Mouse (Mus musculus) neural tube, embryonic 13.5 days (tissue): ENCODE measurements around the gene Cavin1. TPM values are rescaled to one million over a fixed set of nuclear protein-coding genes. Genes with fewer than 3 reads are reported as not detected.
A peak's percentile ranks its signal among the peaks of the same experiment; 100 is the strongest.

ENCODE experiments used
- ATAC-seq: fragments of 200-750 bp; cut with Nextera tagmentation; 2 replicates; pipeline ENCODE4 v1.8.0; 2017; ENCODE audit warnings: low read depth, mild to moderate bottlenecking, moderate TSS enrichment, moderate library complexity
- H3K27ac ChIP-seq: fragments of 300-500 bp; sonication (generic); replicated peaks from 2 replicates; pipeline ENCODE4 v1.5.1; 2015; ENCODE audit warnings: moderate library complexity, mild to moderate bottlenecking, inconsistent platforms
- H3K27me3 ChIP-seq: fragments of 300-500 bp; sonication (generic); 2 replicates; pipeline ENCODE4 v1.6.1; 2015; ENCODE audit warnings: mild to moderate bottlenecking, inconsistent platforms
- H3K36me3 ChIP-seq: fragments of 300-500 bp; sonication (generic); 2 replicates; pipeline ENCODE4 v1.6.1; 2015; ENCODE audit warnings: mild to moderate bottlenecking, inconsistent platforms
- H3K4me1 ChIP-seq: fragments of 300-500 bp; sonication (generic); replicated peaks from 2 replicates; pipeline ENCODE4 v1.6.1; 2015; ENCODE audit warnings: inconsistent platforms
- H3K4me2 ChIP-seq: fragments of 300-500 bp; sonication (generic); 2 replicates; pipeline ENCODE4 v1.6.1; 2015; ENCODE audit warnings: inconsistent platforms, mild to moderate bottlenecking, moderate library complexity
- H3K4me3 ChIP-seq: fragments of 300-500 bp; sonication (generic); 2 replicates; pipeline ENCODE4 v1.5.1; 2015; ENCODE audit warnings: mild to moderate bottlenecking, inconsistent platforms
- H3K9ac ChIP-seq: fragments of 300-500 bp; sonication (generic); 2 replicates; pipeline ENCODE4 v1.6.1; 2015; ENCODE audit warnings: moderate library complexity, mild to moderate bottlenecking, inconsistent platforms
- H3K9me3 ChIP-seq: fragments of 300-500 bp; sonication (generic); 2 replicates; pipeline ENCODE4 v1.6.1; 2016; ENCODE audit warnings: inconsistent platforms
- WGBS: fragments of 180-500 bp; shearing (Covaris S2); methylation state at CpG from one replicate; pipeline ENCODE4 v1.1.7; 2015; 5-methylcytosine and 5-hydroxymethylcytosine counted together
- polyA plus RNA-seq: library from polyadenylated mRNA; unstranded; fragments of >200 nt; fragmentation: Nextera tagmentation; extraction: Ambion mirVana; gene quantifications from 2 replicates; pipeline ENCODE4 v1.2.1, GENCODE M21; 2015

Cavin1 gene
- polyA plus RNA-seq, 1 experiment from 2014 or later, result 49.3 TPM

DNA sequence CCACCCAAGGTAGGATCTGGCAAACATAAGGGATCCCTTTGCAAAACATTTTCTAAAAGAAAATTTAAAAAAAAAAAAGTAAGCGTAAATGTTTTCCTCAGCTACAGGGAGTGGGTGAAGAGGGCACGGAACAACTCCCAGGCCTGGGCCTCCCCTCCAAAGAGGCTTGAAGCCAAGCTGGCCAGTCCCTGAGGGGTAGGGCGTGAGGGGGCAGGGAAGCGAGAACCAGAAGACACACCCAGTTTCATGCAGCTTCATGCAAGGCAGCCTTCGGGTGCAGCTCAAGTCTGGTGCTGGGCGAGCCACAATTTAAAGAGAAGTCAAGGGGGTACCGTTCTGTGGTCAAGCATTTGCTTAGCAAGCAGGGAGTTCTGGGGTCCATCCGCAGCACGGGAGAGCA is 7.0 kb downstream of the Cavin1 start:
- Histone ChIP-seq H3K4me1 (peaks cover 14% of the 10 kb centered on the region), H3K9ac (no peak overlapping the region), H3K27me3 (peaks cover 66% of the 10 kb centered on the region), H3K9me3 (no peaks in the 10 kb centered on the region), H3K4me3 (no peak overlapping the region), H3K4me2 (no peak overlapping the region), H3K27ac (no peak overlapping the region), H3K36me3 (no peaks in the 10 kb centered on the region)
- no peak for ATAC-seq
- 78% methylated on average over 9 of the region's 9 CpGs for WGBS

DNA sequence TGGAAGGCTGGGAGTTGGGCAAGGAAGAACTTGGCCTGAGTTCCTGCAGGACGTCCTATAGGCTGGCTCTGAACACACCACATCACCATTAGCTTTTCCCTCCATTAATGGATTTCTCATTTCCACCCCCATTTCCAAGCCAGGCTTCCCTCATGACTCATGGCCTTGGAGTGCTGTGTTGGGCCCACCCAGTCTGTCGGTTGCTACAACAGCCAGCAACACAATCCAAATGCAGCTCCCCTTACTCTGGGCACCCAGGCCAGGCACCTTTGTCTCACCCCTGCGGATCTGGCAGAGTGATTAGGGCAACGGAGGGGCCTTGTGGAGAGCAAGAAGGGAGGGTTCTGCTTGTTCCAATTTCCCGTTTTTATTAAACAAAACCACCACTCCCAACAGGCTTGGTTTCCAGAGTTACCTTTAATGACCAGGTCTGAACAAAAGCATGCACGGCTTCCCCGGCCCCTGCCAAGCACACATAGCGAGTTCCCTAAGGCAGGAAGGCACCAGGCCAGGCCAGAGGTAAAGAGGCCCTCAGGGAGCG is 8.2 kb downstream of the Cavin1 start:
- no peaks in the 10 kb centered on the region for H3K9me3 ChIP-seq
- peaks cover 18% of the 10 kb centered on the region for H3K4me1 ChIP-seq

DNA sequence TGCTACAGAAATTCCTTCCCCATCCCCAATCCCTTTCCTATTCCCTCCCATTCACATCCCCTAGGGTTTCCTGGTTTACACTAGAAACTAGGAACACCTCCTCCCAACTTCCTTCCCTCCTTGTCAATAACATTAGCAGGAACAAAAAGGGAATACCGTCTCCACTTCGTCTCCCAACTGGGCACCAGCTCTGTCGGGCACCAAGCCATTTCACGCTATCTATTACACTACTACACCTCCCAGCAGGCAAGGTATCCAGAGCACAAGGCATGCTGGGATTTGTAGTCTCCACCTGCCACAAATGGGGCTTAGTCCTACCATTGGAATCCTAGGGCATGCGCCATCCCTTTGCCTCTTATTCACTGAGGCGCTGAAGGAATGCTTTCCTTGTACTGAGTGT is 10.1 kb downstream of the Cavin1 start:
- Histone ChIP-seq H3K4me1 (peaks cover 18% of the 10 kb centered on the region), H3K9ac (peak overlapping the region; percentile 31; the same call in 1 of the 2 replicates), H3K36me3 (no peaks in the 10 kb centered on the region), H3K27me3 (peaks cover 48% of the 10 kb centered on the region), H3K27ac (no peak overlapping the region), H3K4me3 (no peak overlapping the region), H3K9me3 (no peaks in the 10 kb centered on the region), H3K4me2 (peak overlapping the region; percentile 30)
- 9% methylated on average over 6 of the region's 6 CpGs for WGBS
- ATAC-seq, result peak; percentile 85

More for the DNA sequence above, 8.2 kb downstream of the Cavin1 start:
- Histone ChIP-seq H3K4me3 (no peak overlapping the region), H3K27me3 (peaks cover 66% of the 10 kb centered on the region), H3K9ac (0 out of 2 replicates have a peak overlapping the region, but pooled peaks have one; percentile 8), H3K4me2 (no peak overlapping the region), H3K27ac (no peak overlapping the region), H3K36me3 (no peaks in the 10 kb centered on the region)
- no peak for ATAC-seq
- WGBS, result 65% methylated on average over 9 of the region's 9 CpGs

DNA sequence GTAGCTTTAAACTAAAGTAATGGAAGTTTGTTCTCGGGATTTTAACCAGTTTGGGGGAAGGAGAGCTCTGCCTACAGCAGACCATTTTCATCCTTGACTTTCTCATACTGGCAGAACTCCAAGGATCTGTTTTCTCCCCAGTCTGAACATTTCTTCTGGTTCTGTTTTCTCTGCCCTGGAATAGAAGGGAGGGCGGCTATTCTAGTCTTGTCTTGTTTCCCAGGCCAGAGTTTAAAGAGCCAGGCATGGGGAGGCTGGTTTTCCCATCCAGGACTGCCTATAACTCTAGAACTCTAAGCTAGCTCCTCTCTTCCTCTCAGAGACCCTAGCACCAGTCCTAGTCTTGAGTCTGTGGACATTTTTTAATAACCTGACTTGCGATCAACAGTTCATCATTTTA is 10.9 kb downstream of the Cavin1 start:
- Histone ChIP-seq H3K4me3 (no peak overlapping the region), H3K27ac (no peak overlapping the region)

DNA sequence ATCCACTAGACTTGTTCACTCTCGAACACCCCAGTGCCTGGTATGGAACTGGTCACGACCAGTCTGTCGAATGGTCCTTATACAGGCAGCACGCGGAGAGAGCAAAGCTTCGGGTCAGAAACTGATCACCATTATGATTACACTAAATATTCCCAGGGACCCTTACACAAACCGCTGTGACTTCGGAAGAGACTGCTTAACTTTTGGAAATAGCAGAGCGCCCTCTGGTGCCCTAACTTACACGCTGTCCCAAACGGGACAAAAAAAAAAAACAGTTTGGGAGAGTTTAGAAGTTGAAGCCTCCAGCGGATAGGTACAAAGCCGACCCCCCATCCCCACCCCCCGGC is 11.2 kb downstream of the Cavin1 start:
- 4% methylated on average over 14 of the region's 14 CpGs for WGBS
- ATAC-seq, result no peak
- H3K27ac ChIP-seq, result no peak overlapping the region
- no peaks in the 10 kb centered on the region for H3K9me3 ChIP-seq
- H3K36me3 ChIP-seq, result no peaks in the 10 kb centered on the region
- peak overlapping the region; percentile 26; the same call in 1 of the 2 replicates for H3K4me3 ChIP-seq
- H3K4me1 ChIP-seq, result peaks cover 18% of the 10 kb centered on the region
- H3K27me3 ChIP-seq, result peaks cover 37% of the 10 kb centered on the region
- no peak overlapping the region for H3K9ac ChIP-seq
- H3K4me2 ChIP-seq, result peak overlapping the region; percentile 50

More for the DNA sequence above, 10.9 kb downstream of the Cavin1 start:
- peak overlapping the region; percentile 50; the same call in 1 of the 2 replicates for H3K4me2 ChIP-seq
- no peaks in the 10 kb centered on the region for H3K36me3 ChIP-seq
- peaks cover 18% of the 10 kb centered on the region for H3K4me1 ChIP-seq
- no peaks in the 10 kb centered on the region for H3K9me3 ChIP-seq
- H3K27me3 ChIP-seq, result peaks cover 41% of the 10 kb centered on the region
- no peak for ATAC-seq
- 35% methylated on average over 3 of the region's 3 CpGs for WGBS
- no peak overlapping the region for H3K9ac ChIP-seq

DNA sequence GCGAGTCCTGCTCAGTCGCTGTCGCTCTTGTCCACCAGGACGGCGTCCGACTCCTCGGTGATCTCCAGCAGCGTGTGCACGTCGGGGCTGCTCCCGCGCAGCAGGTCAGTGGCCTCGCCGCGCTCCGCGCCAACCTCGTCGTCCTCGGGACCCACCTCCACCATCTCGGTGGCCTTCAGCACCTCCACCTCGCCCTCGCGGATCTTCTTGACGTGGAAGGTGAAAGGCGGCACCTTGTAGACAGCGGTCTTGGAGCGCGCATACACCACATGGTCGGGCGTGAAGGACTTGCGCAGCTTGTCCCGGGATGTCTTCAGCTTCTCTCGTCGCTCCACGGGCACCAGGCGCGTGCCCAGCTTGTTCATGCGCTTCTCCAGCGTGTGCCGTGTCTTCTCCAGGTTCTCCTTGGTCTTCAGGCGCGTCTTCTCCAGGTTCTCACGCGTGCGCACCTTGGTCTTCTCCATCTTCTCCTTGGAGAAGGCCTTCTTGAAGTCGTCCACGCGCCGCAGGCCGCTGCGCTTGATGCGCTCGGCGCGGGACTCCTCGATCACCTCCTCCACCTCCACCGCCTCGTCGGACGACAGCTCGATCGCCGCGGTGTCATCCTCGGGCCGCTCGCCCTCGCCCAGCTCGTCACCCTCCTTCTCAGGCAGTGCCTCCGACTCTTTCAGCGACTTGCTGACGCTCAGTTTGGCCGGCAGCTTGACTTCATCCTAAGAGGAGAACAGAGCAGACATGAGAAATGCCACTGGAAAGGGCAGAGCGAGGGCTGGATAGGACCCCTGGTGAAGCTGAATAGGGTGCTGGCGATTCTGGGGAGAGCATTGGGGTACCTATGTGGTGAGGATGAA is 11.8 kb downstream of the Cavin1 start:
- Histone ChIP-seq H3K9ac (peak overlapping the region; percentile 54; the same call in 1 of the 2 replicates), H3K27ac (no peak overlapping the region), H3K27me3 (peaks cover 36% of the 10 kb centered on the region), H3K4me3 (peak overlapping the region; percentile 26), H3K36me3 (no peaks in the 10 kb centered on the region), H3K9me3 (no peaks in the 10 kb centered on the region), H3K4me2 (peak overlapping the region; percentile 50), H3K4me1 (peaks cover 18% of the 10 kb centered on the region)
- no peak; the same call in 1 of the 2 replicates for ATAC-seq
- 7% methylated on average over 76 of the region's 76 CpGs for WGBS

DNA sequence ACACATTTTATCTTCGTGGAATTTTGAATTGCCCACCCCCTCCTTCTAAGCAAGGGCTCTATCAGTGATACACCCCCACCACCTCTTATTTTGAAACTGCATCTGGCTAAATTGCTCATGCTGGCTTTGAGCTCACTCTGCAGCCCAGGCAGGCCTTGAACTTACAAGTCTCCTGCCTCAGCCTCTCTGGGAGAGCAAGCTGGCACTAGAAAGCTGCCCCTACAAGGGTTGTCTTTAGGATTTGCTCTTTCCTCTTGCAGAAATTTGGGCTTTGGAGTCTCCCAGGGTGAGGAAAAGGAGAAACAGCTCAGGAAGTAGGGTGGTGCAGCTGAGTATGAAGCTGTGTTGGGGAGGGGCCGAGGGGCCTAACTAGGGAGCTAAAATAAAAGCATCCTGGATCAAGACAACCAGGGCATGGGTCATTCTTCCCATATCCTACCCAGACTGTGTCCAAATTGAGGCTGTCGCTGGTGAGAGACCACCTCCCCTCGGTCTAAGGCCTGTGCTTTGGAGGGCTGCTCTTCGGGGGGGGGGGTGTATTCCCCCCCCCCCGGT is 12.7 kb downstream of the Cavin1 start:
- peaks cover 18% of the 10 kb centered on the region for H3K4me1 ChIP-seq
- no peaks in the 10 kb centered on the region for H3K9me3 ChIP-seq
- ATAC-seq, result no peak
- WGBS, result 35% methylated on average over 6 of the region's 6 CpGs
- no peak overlapping the region for H3K9ac ChIP-seq
- no peak overlapping the region for H3K4me2 ChIP-seq
- no peaks in the 10 kb centered on the region for H3K36me3 ChIP-seq
- no peak overlapping the region for H3K27ac ChIP-seq
- H3K27me3 ChIP-seq, result peaks cover 36% of the 10 kb centered on the region
- H3K4me3 ChIP-seq, result no peak overlapping the region

DNA sequence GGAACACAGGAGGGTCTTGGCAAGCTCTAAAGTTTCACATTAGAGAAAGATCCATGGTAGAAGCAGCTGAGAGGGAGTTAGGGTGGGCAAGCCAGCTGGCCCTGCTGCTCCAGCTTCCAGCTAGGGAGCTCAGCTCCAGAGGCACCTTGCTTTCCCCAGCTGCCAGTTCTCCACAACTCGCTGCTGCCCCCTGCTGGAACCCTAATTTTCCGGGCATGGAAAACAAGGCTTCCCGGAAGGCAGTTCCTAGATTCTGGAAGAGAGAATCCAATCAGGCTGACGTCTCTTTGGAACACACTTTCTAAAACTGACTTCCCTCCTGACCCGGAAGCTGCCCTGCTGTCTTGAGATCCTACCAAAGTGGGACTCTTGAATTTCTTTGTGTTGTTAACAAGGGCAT is 13.4 kb downstream of the Cavin1 start:
- no peak overlapping the region for H3K4me3 ChIP-seq
- H3K27me3 ChIP-seq, result peaks cover 33% of the 10 kb centered on the region
- H3K36me3 ChIP-seq, result no peaks in the 10 kb centered on the region
- 0 out of 2 replicates have a peak overlapping the region, but pooled peaks have one; percentile 6 for H3K9ac ChIP-seq
- H3K27ac ChIP-seq, result no peak overlapping the region
- peaks cover 21% of the 10 kb centered on the region for H3K4me1 ChIP-seq
- WGBS, result 1% methylated on average over 5 of the region's 5 CpGs
- no peaks in the 10 kb centered on the region for H3K9me3 ChIP-seq
- H3K4me2 ChIP-seq, result no peak overlapping the region
- no peak; the same call in 1 of the 2 replicates for ATAC-seq

DNA sequence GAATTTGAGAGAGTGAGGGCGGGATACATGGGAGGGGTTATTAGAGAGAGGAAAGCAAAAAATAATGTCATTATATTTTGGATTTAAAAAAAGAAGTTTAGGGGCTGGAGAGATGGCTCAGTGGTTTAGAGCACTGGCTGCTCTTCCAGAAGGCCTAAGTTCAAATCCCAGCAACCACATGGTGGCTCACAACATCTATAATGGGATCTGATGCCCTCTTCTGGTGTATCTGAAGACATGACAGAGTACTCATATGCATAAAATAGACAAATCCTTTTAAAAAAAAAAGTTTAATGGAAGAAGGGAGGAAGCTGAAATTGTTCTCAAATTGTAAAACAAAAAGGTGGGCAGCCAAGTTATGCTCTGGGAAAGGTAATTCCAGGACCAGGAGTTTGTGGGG is 21.1 kb downstream of the Cavin1 start:
- no peak overlapping the region for H3K4me2 ChIP-seq
- no peaks in the 10 kb centered on the region for H3K27me3 ChIP-seq
- ATAC-seq, result no peak
- no peaks in the 10 kb centered on the region for H3K36me3 ChIP-seq
- no peak overlapping the region for H3K27ac ChIP-seq
- peaks cover 11% of the 10 kb centered on the region; the same call in 1 of the 2 replicates for H3K4me1 ChIP-seq
- no peak overlapping the region for H3K9ac ChIP-seq
- WGBS, result 100% methylated on average over 1 of the region's 1 CpGs
- no peaks in the 10 kb centered on the region for H3K9me3 ChIP-seq
- H3K4me3 ChIP-seq, result no peak overlapping the region

DNA sequence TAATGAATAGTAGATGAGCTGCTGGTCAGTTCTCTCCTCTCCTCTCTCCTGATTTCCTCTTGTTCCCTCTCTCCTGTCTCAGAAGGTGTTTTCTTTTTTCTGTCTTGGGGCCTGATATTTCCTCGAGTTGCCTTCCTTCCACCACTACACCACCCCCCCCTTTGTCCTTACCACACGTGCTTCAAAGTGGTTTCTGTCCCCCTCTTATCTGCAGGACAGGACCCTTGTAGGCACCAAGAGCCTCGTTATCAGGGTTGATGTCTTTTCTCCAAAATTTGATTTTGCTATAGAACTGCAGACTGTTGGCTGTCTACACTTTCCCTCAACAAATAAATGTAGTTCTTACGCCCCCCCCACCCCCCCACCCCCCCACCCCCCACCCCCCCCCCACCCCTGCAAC is 22.4 kb downstream of the Cavin1 start:
- Histone ChIP-seq H3K36me3 (no peaks in the 10 kb centered on the region), H3K9ac (no peak overlapping the region), H3K4me3 (no peak overlapping the region), H3K9me3 (no peaks in the 10 kb centered on the region), H3K4me2 (no peak overlapping the region), H3K4me1 (peaks cover 11% of the 10 kb centered on the region; the same call in 1 of the 2 replicates), H3K27ac (no peak overlapping the region), H3K27me3 (no peaks in the 10 kb centered on the region; the same call in 1 of the 2 replicates)
- ATAC-seq, result no peak
- 59% methylated on average over 4 of the region's 4 CpGs for WGBS

DNA sequence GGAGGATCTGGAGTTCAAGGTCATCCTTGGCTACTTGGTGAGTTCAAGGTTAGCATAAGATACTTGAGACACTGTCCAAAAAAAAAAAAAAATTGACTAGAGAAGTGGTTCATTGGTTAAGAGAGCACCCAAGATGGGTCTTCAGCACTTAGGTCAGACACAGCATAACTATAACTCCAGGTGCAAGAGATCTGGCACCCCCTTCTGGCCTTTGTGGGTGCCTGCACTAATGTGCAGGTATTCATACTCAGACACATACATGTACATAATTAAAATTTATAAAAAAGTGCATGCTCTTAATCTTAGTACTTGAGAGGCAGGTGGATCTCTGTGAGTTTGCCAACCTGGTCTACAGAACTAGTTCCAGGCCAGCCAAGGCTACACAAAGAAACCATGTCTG is 23.1 kb downstream of the Cavin1 start:
- H3K27ac ChIP-seq, result no peak overlapping the region
- no peaks in the 10 kb centered on the region; the same call in 1 of the 2 replicates for H3K27me3 ChIP-seq
- H3K4me1 ChIP-seq, result peaks cover 11% of the 10 kb centered on the region; the same call in 1 of the 2 replicates
- ATAC-seq, result no peak
- H3K9ac ChIP-seq, result no peak overlapping the region
- no peak overlapping the region for H3K4me3 ChIP-seq
- no peaks in the 10 kb centered on the region for H3K9me3 ChIP-seq
- no peaks in the 10 kb centered on the region for H3K36me3 ChIP-seq
- H3K4me2 ChIP-seq, result no peak overlapping the region

DNA sequence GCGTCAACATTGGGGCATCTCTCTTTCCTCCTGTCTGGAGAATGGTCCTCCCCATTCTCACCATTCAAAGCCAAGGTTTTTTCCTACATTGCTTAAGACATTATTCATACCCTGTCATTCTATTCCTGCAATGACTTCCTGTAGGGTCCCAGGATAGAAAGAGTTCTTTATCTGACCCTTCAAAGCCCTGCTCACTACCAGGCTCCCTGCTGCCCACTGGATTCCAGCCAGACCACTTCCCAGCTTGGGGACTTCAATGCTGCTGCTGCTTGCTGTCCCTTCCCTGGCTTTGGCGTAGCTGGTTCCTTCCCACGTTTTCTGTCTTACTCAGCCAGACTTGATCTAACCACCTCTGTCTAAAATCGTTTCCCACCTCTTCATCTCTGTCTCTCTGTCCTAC is 23.8 kb downstream of the Cavin1 start:
- H3K4me1 ChIP-seq, result peaks cover 5% of the 10 kb centered on the region; the same call in 1 of the 2 replicates
- H3K9ac ChIP-seq, result no peak overlapping the region
- no peak overlapping the region for H3K27ac ChIP-seq
- H3K27me3 ChIP-seq, result no peaks in the 10 kb centered on the region; the same call in 1 of the 2 replicates
- no peaks in the 10 kb centered on the region for H3K9me3 ChIP-seq
- no peak overlapping the region for H3K4me3 ChIP-seq
- H3K36me3 ChIP-seq, result no peaks in the 10 kb centered on the region
- H3K4me2 ChIP-seq, result no peak overlapping the region
- 51% methylated on average over 4 of the region's 4 CpGs for WGBS
- no peak for ATAC-seq
